Mouse (Mus musculus): ENCODE measurements around the gene Hoxc9.

DNA sequence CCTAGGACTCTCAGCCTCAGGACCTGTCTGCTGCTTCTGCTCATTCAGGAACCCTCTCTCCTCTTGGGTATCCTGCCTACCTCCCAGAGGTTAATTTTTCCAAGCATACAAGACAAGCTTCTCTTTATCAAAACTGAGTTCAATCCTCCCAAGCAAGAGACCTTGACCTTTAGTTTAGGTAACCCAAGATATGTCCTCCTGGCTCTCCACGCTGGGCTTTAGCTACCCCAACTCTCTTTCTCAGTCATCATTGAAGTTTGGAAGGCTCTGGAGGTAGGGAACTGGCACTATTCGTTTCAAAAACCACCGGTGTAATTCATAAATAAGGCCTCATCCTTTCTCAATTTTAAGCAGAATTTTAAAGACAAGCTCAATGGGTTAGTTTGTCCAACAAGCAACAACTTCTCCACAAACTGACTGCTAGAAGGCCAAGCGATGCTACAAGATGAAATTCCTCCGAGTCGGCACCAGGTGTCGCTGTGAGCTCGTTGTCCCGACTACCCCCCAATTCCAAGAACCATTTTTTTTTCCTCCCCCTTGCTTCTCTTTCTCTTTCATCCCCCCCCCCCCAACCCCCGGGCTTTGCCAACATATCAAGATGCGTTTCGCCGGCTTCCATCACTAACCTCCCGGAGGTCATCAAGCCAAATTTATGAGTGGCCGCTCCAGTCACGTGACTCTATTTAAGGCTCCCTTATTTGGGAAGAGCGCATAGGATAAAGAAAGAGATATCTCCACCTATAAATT, 37.2 kb downstream of the Hoxc9 start:
- no peak for TF ChIP-seq MAX (IDR thresholded peaks at IDR 0.05; ENCODE audit: low read length)
- no peak for TF ChIP-seq POLR2A (IDR thresholded peaks at IDR 0.05; ENCODE audit: low read depth, low read length)
- TF ChIP-seq EP300 (IDR thresholded peaks at IDR 0.05; ENCODE audit: low read length) = no peak
- TF ChIP-seq CTCF (conservative IDR thresholded peaks at IDR 0.05 in 1 of 2, IDR thresholded peaks at IDR 0.05 in 1 of 2; ENCODE audit: low read depth in 2 of 2, low read length in 2 of 2) = peak; percentile 77 to 92
- TF ChIP-seq ZC3H11A (IDR thresholded peaks at IDR 0.05; ENCODE audit: low read depth, low read length) = peak; percentile 91
- TF ChIP-seq NELFE (IDR thresholded peaks at IDR 0.05; ENCODE audit: low read depth, low read length) = no peak
- no peak for TF ChIP-seq TCF12 (IDR thresholded peaks at IDR 0.05; ENCODE audit: low read depth, low read length)
- no peak for TF ChIP-seq HCFC1 (IDR thresholded peaks at IDR 0.05; ENCODE audit: low read depth, low read length)
- TF ChIP-seq ETS1 (conservative IDR thresholded peaks at IDR 0.05; ENCODE audit: low read depth, low read length) = no peak
- TF ChIP-seq JUND (conservative IDR thresholded peaks at IDR 0.05; ENCODE audit: low read depth, low read length) = no peak

Measured in CH12.LX (cell line).